In the genomic region with DNA sequence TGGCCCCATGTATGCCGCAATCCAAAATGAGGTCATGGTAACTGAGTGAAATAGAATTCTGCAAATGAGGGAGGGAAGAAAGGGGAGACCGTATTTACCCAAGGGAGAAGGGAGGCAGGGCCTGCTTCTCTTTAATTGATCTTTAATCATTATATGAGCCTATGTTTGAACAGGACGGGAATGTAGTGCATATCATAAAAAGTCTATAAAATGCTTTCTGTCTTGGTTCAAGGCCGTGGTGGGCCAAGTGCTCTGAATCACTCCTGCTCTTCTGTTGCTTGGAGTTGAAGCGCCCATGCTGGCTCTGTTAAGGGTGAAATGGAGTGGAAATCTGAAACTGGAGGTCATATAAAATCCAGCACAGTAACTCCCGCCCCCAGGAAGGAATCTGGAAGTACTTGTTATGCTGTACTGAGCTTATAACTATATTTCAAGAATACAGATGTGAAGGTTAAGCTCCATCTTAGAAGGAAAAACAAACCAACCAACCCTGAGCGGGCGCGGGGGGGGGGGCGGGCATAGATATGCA, we compare ENCODE assay signal across 8 mouse cellular contexts. TPM values are rescaled to one million over a fixed set of nuclear protein-coding genes. Genes with fewer than 3 reads are reported as not detected.
A peak's percentile ranks its signal among the peaks of the same experiment; 100 is the strongest.
DNase-seq lines count a peak whose midpoint lies in the region; ATAC-seq lines count a peak whose summit lies in the region.

No protein-coding gene starts in this region.

- H3K4me3 ChIP-seq in embryonic facial prominence, embryonic 10.5 days: peak overlapping the region; percentile 86
- peak overlapping the region; percentile 69 for H3K4me3 ChIP-seq in intestine, embryonic 16.5 days (ENCODE audit: low read length)
- peak overlapping the region; percentile 79 for H3K4me3 ChIP-seq in midbrain, embryonic 13.5 days (replicated peaks)

- ATAC-seq in intestine, embryonic 16.5 days: peak; percentile 81
- ATAC-seq in midbrain, embryonic 13.5 days: no peak
- ATAC-seq in megakaryocyte-erythroid progenitor cell, adult 5-6 weeks (replicated peaks; ENCODE audit: low FRiP score, low TSS enrichment, poor library complexity, severe bottlenecking): no peak

- 34% methylated on average over 10 of the region's 10 CpGs for WGBS in embryonic facial prominence, embryonic 10.5 days
- WGBS in intestine, embryonic 16.5 days: 26% methylated on average over 10 of the region's 10 CpGs
- whole genome bisulfite sequencing in midbrain, embryonic 13.5 days: 25% methylated on average over 10 of the region's 10 CpGs

- no peak overlapping the region for H3K9ac ChIP-seq in intestine, embryonic 16.5 days (ENCODE audit: low read depth, low read length)
- peak overlapping the region; percentile 95 for H3K9ac ChIP-seq in midbrain, embryonic 13.5 days (replicated peaks)

- H3K4me2 ChIP-seq in intestine, embryonic 16.5 days (ENCODE audit: low read depth, low read length): peak overlapping the region; percentile 99
- H3K4me2 ChIP-seq in midbrain, embryonic 13.5 days (replicated peaks): peak overlapping the region; percentile 92

- no peak overlapping the region for H3K27ac ChIP-seq in embryonic facial prominence, embryonic 10.5 days (replicated peaks)
- peak overlapping the region; percentile 72; the same call in 1 of the 2 replicates for H3K27ac ChIP-seq in intestine, embryonic 16.5 days (ENCODE audit: low read length)
- no peak overlapping the region for H3K27ac ChIP-seq in midbrain, embryonic 13.5 days

- peak; percentile 35 for DNase-seq in embryo, embryonic 10.5 days (ENCODE audit: low spot score)
- no peak for DNase-seq in embryo, embryonic 10 days (ENCODE audit: low spot score)
- peak; percentile 28 for DNase-seq in embryonic facial prominence, embryonic 10.5 days (ENCODE audit: low spot score)
- DNase-seq in urinary bladder, postnatal 10 days (ENCODE audit: low spot score): no peak
- no peak for DNase-seq in c-Kit-positive CD71-positive TER-119-positive erythroid progenitor cells, embryonic 14.5 days (ENCODE audit: low spot score)

- peaks cover 60% of the 10 kb centered on the region for H3K4me1 ChIP-seq in embryonic facial prominence, embryonic 10.5 days
- peaks cover 54% of the 10 kb centered on the region for H3K4me1 ChIP-seq in intestine, embryonic 16.5 days (ENCODE audit: control insufficient read depth, insufficient read depth, low read length)
- H3K4me1 ChIP-seq in midbrain, embryonic 13.5 days (replicated peaks): peaks cover 79% of the 10 kb centered on the region

- H3K27me3 ChIP-seq in embryonic facial prominence, embryonic 10.5 days (replicated peaks; ENCODE audit: low read depth, poor library complexity, severe bottlenecking): peaks cover 51% of the 10 kb centered on the region
- no peaks in the 10 kb centered on the region for H3K27me3 ChIP-seq in intestine, embryonic 16.5 days (replicated peaks; ENCODE audit: control insufficient read depth, insufficient read depth, low read length)
- H3K27me3 ChIP-seq in midbrain, embryonic 13.5 days: no peaks in the 10 kb centered on the region

- H3K36me3 ChIP-seq in embryonic facial prominence, embryonic 10.5 days (replicated peaks): no peaks in the 10 kb centered on the region
- H3K36me3 ChIP-seq in intestine, embryonic 16.5 days (ENCODE audit: control insufficient read depth, insufficient read depth, low read length): no peaks in the 10 kb centered on the region
- no peaks in the 10 kb centered on the region for H3K36me3 ChIP-seq in midbrain, embryonic 13.5 days

- no peaks in the 10 kb centered on the region for H3K9me3 ChIP-seq in embryonic facial prominence, embryonic 10.5 days
- H3K9me3 ChIP-seq in intestine, embryonic 16.5 days (ENCODE audit: control insufficient read depth, low read length): no peaks in the 10 kb centered on the region
- no peaks in the 10 kb centered on the region for H3K9me3 ChIP-seq in midbrain, embryonic 13.5 days

RNA-seq across cellular contexts. Expression of a gene that starts 48.6 kb away (rescaled TPM):
- 31.0 and 31.3 TPM in 2 replicates for polyA plus RNA-seq in embryonic facial prominence, embryonic 10.5 days (2016; fragmentation: Nextera tagmentation; extraction: Ambion mirVana)
- polyA plus RNA-seq in intestine, embryonic 16.5 days (2015; fragmentation: Nextera tagmentation; extraction: Ambion mirVana): 57.0 and 57.5 TPM in 2 replicates
- polyA plus RNA-seq in midbrain, embryonic 13.5 days (2015; fragmentation: Nextera tagmentation; extraction: Ambion mirVana): 165 and 177 TPM in 2 replicates
- total RNA-seq in megakaryocyte-erythroid progenitor cell, adult 5-6 weeks (2014; fragmentation: Nextera tagmentation): 9.3 and 12.1 TPM in 2 replicates
- 4.9 and 6.1 TPM in 2 replicates for total RNA-seq in megakaryocyte-erythroid progenitor cell, adult 5-6 weeks (2017)

Comparison
In these comparisons a context has a peak if more than half of its experiments do, and no peak if none do; other contexts are left out.
1. DNase-seq: peak in embryo, embryonic 10.5 days (single experiment) and embryonic facial prominence, embryonic 10.5 days (single experiment); none in embryo, embryonic 10 days (single experiment), urinary bladder, postnatal 10 days (single experiment) and c-Kit-positive CD71-positive TER-119-positive erythroid progenitor cells, embryonic 14.5 days (single experiment).
2. Peak in every context shown above with its lines, with median percentiles within 50 percentile points of each other: H3K4me3 ChIP-seq.